Mouse (Mus musculus): ENCODE results near the gene Srpr.

GRCm38 (mm10) chr9:35173331-35173730, 26.6 kb upstream of the Srpr start:
- no peak for TF ChIP-seq GATA1 (IDR thresholded peaks at IDR 0.05; ENCODE audit: low read depth, low read length)
- no peak for TF ChIP-seq POLR2A (IDR thresholded peaks at IDR 0.05; ENCODE audit: control insufficient read depth in 1 of 2, insufficient read depth in 1 of 2, low read depth in 1 of 2, low read length in 2 of 2, poor library complexity in 1 of 2)
- no peak for TF ChIP-seq ETS1 (IDR thresholded peaks at IDR 0.05; ENCODE audit: low read depth, low read length)
- TF ChIP-seq CHD2 (IDR thresholded peaks at IDR 0.05; ENCODE audit: low read length): no peak
- no peak for TF ChIP-seq CHD1 (IDR thresholded peaks at IDR 0.05; ENCODE audit: low read depth, low read length)
- no peak for TF ChIP-seq USF1 (IDR thresholded peaks at IDR 0.05; ENCODE audit: low read depth, low read length)
- TF ChIP-seq CTCF (IDR thresholded peaks at IDR 0.05 in 2 of 3, conservative IDR thresholded peaks at IDR 0.05 in 1 of 3; ENCODE audit: control insufficient read depth in 1 of 3, insufficient read depth in 1 of 3, low read depth in 2 of 3, low read length in 3 of 3, poor library complexity in 1 of 3, severe bottlenecking in 1 of 3): no peak
- no peak for TF ChIP-seq MAZ (IDR thresholded peaks at IDR 0.05; ENCODE audit: low read depth, low read length)
- TF ChIP-seq ZC3H11A (IDR thresholded peaks at IDR 0.05; ENCODE audit: low read depth, low read length): no peak
- TF ChIP-seq MXI1 (IDR thresholded peaks at IDR 0.05; ENCODE audit: low read depth, low read length): no peak
- no peak for TF ChIP-seq TCF12 (IDR thresholded peaks at IDR 0.05; ENCODE audit: low read depth, low read length)
- TF ChIP-seq POLR2AphosphoS5 (IDR thresholded peaks at IDR 0.05; ENCODE audit: borderline replicate concordance, low read depth, low read length): no peak

Data from MEL (cell line).